Mouse (Mus musculus) forebrain, embryonic 13.5 days (tissue): Measurements from ENCODE around the gene Cpne5. TPM values are rescaled to one million over a fixed set of nuclear protein-coding genes. Genes with fewer than 3 reads are reported as not detected.

Experiments used
- ATAC-seq: fragments of 200-750 bp; cut with Nextera tagmentation; 2 replicates; pipeline ENCODE4 v1.8.0; 2017
- H3K27ac ChIP-seq: fragments of 300-500 bp; sonication (generic); 2 replicates; pipeline ENCODE4 v1.5.1; 2015; ENCODE audit warnings: inconsistent platforms, mild to moderate bottlenecking, moderate library complexity
- H3K27me3 ChIP-seq: fragments of 300-500 bp; sonication (generic); 2 replicates; pipeline ENCODE4 v1.6.1; 2015; ENCODE audit warnings: mild to moderate bottlenecking, inconsistent platforms
- H3K36me3 ChIP-seq: fragments of 300-500 bp; sonication (generic); 2 replicates; pipeline ENCODE4 v1.6.1; 2015; ENCODE audit warnings: mild to moderate bottlenecking, inconsistent platforms; ENCODE audit not compliant: poor library complexity, severe bottlenecking
- H3K4me1 ChIP-seq: fragments of 300-500 bp; sonication (generic); 2 replicates; pipeline ENCODE4 v1.6.1; 2015; ENCODE audit warnings: inconsistent platforms
- H3K4me2 ChIP-seq: fragments of 300-500 bp; sonication (generic); 2 replicates; pipeline ENCODE4 v1.6.1; 2015; ENCODE audit warnings: inconsistent platforms, mild to moderate bottlenecking, moderate library complexity
- H3K4me3 ChIP-seq: fragments of 300-500 bp; sonication (generic); 2 replicates; pipeline ENCODE4 v1.5.1; 2015; ENCODE audit warnings: mild to moderate bottlenecking, inconsistent platforms
- H3K9ac ChIP-seq: fragments of 300-500 bp; sonication (generic); 2 replicates; pipeline ENCODE4 v1.6.1; 2015; ENCODE audit warnings: mild to moderate bottlenecking, inconsistent platforms
- H3K9me3 ChIP-seq: fragments of 300-500 bp; sonication (generic); replicated peaks from 2 replicates; pipeline ENCODE4 v1.6.1; 2016; ENCODE audit warnings: inconsistent platforms
- WGBS: fragments of 180-500 bp; shearing (Covaris S2); methylation state at CpG from one replicate; pipeline ENCODE4 v1.1.7; 2015; 5-methylcytosine and 5-hydroxymethylcytosine counted together
- polyA plus RNA-seq: library from polyadenylated mRNA; unstranded; fragments of >200 nt; fragmentation: Nextera tagmentation; extraction: Ambion mirVana; gene quantifications from 2 replicates; pipeline ENCODE4 v1.2.1, GENCODE M21; 2015

Gene Cpne5
- polyA plus RNA-seq, 1 experiment from 2014 or later: 13.0 TPM

- Histone ChIP-seq H3K27me3 (no peaks in the 10 kb centered on the region), H3K9me3 (no peaks in the 10 kb centered on the region), H3K4me3 (peak overlapping the region; percentile 87), H3K27ac (peak overlapping the region; percentile 99; the same call in 1 of the 2 replicates), H3K4me2 (peak overlapping the region; percentile 80), H3K36me3 (peaks cover 20% of the 10 kb centered on the region), H3K4me1 (peaks cover 50% of the 10 kb centered on the region), H3K9ac (peak overlapping the region; percentile 87)
- ATAC-seq: no peak
- WGBS: 82% methylated on average over 5 of the region's 5 CpGs
Measured at GRCm38 (mm10) chr17:29264760-29265159, 26.8 kb upstream of the Cpne5 start.

- peaks cover 24% of the 10 kb centered on the region for H3K36me3 ChIP-seq
- ATAC-seq: peak; percentile 69
- peaks cover 47% of the 10 kb centered on the region for H3K4me1 ChIP-seq
- H3K4me3 ChIP-seq: peak within 1 kb of the TSS; percentile 87
- H3K27me3 ChIP-seq: no peaks in the 10 kb centered on the region
- H3K9ac ChIP-seq: peak within 1 kb of the TSS; percentile 87
- peak within 1 kb of the TSS; percentile 99 for H3K27ac ChIP-seq
- peak within 1 kb of the TSS; percentile 80 for H3K4me2 ChIP-seq
- H3K9me3 ChIP-seq: no peaks in the 10 kb centered on the region
- 6% methylated on average over 38 of the region's 38 CpGs for WGBS
Measured at GRCm38 (mm10) chr17:29263840-29264633, 26.1 kb upstream of the Cpne5 start, which contains the start of gene Ppil1. Gene Ppil1 (minus strand): TSS chr17:29264186.

GRCm38 (mm10) chr17:29263417-29263816, 25.4 kb upstream of the Cpne5 start:
- Histone ChIP-seq H3K9me3 (no peaks in the 10 kb centered on the region), H3K4me2 (peak overlapping the region; percentile 80), H3K36me3 (peaks cover 30% of the 10 kb centered on the region), H3K27me3 (no peaks in the 10 kb centered on the region), H3K4me3 (peak overlapping the region; percentile 87), H3K9ac (peak overlapping the region; percentile 87), H3K4me1 (peaks cover 47% of the 10 kb centered on the region), H3K27ac (peak overlapping the region; percentile 99)
- ATAC-seq: peak; percentile 46
- 1% methylated on average over 14 of the region's 14 CpGs for WGBS

- H3K4me3 ChIP-seq: peak overlapping the region; percentile 87
- no peaks in the 10 kb centered on the region for H3K27me3 ChIP-seq
- WGBS: 46% methylated on average over 2 of the region's 2 CpGs
- H3K9me3 ChIP-seq: no peaks in the 10 kb centered on the region
- peaks cover 42% of the 10 kb centered on the region for H3K36me3 ChIP-seq
- peaks cover 43% of the 10 kb centered on the region for H3K4me1 ChIP-seq
- no peak for ATAC-seq
- peak overlapping the region; percentile 80 for H3K4me2 ChIP-seq
- H3K27ac ChIP-seq: no peak overlapping the region
- H3K9ac ChIP-seq: peak overlapping the region; percentile 87
Measured at GRCm38 (mm10) chr17:29262259-29262649, 24.3 kb upstream of the Cpne5 start.

GRCm38 (mm10) chr17:29261603-29262258, 23.8 kb upstream of the Cpne5 start:
- no peaks in the 10 kb centered on the region for H3K9me3 ChIP-seq
- 91% methylated on average over 22 of the region's 22 CpGs for WGBS
- H3K36me3 ChIP-seq: peaks cover 47% of the 10 kb centered on the region
- no peak overlapping the region for H3K27ac ChIP-seq
- H3K4me1 ChIP-seq: peaks cover 43% of the 10 kb centered on the region
- 0 out of 2 replicates have a peak overlapping the region, but pooled peaks have one; percentile 87 for H3K9ac ChIP-seq
- H3K4me2 ChIP-seq: peak overlapping the region; percentile 80
- ATAC-seq: no peak
- peak overlapping the region; percentile 87; the same call in 1 of the 2 replicates for H3K4me3 ChIP-seq
- H3K27me3 ChIP-seq: no peaks in the 10 kb centered on the region

GRCm38 (mm10) chr17:29260501-29260900, 22.5 kb upstream of the Cpne5 start:
- WGBS: 88% methylated on average over 15 of the region's 15 CpGs
- Histone ChIP-seq H3K4me3 (no peak overlapping the region), H3K27me3 (no peaks in the 10 kb centered on the region), H3K4me2 (no peak overlapping the region), H3K4me1 (peaks cover 43% of the 10 kb centered on the region), H3K9me3 (no peaks in the 10 kb centered on the region), H3K36me3 (peaks cover 59% of the 10 kb centered on the region), H3K27ac (no peak overlapping the region), H3K9ac (0 out of 2 replicates have a peak overlapping the region, but pooled peaks have one; percentile 30)
- ATAC-seq: no peak

GRCm38 (mm10) chr17:29259489-29259888, 21.5 kb upstream of the Cpne5 start:
- Histone ChIP-seq H3K27ac (no peak overlapping the region), H3K36me3 (peaks cover 61% of the 10 kb centered on the region), H3K9me3 (no peaks in the 10 kb centered on the region), H3K4me2 (no peak overlapping the region), H3K27me3 (no peaks in the 10 kb centered on the region), H3K4me1 (peaks cover 41% of the 10 kb centered on the region), H3K4me3 (no peak overlapping the region), H3K9ac (peak overlapping the region; percentile 38; the same call in 1 of the 2 replicates)
- WGBS: 4% methylated on average over 3 of the region's 3 CpGs
- ATAC-seq: peak; percentile 72

- Histone ChIP-seq H3K27ac (no peak overlapping the region), H3K4me2 (no peak overlapping the region), H3K27me3 (no peaks in the 10 kb centered on the region), H3K9ac (0 out of 2 replicates have a peak overlapping the region, but pooled peaks have one; percentile 38), H3K9me3 (no peaks in the 10 kb centered on the region), H3K4me3 (no peak overlapping the region), H3K36me3 (peaks cover 64% of the 10 kb centered on the region), H3K4me1 (peaks cover 37% of the 10 kb centered on the region)
- 92% methylated on average over 2 of the region's 2 CpGs for WGBS
- ATAC-seq: no peak
Measured at GRCm38 (mm10) chr17:29258921-29259320, 21.0 kb upstream of the Cpne5 start.

- no peaks in the 10 kb centered on the region for H3K27me3 ChIP-seq
- 89% methylated on average over 10 of the region's 10 CpGs for WGBS
- H3K9ac ChIP-seq: 0 out of 2 replicates have a peak overlapping the region, but pooled peaks have one; percentile 18
- no peak for ATAC-seq
- H3K9me3 ChIP-seq: no peaks in the 10 kb centered on the region
- peaks cover 34% of the 10 kb centered on the region for H3K4me1 ChIP-seq
- no peak overlapping the region for H3K4me3 ChIP-seq
- no peak overlapping the region for H3K27ac ChIP-seq
- no peak overlapping the region for H3K4me2 ChIP-seq
- peaks cover 69% of the 10 kb centered on the region for H3K36me3 ChIP-seq
Measured at GRCm38 (mm10) chr17:29258025-29258558, 20.1 kb upstream of the Cpne5 start.

- ATAC-seq: no peak
- Histone ChIP-seq H3K4me1 (peaks cover 34% of the 10 kb centered on the region), H3K27ac (no peak overlapping the region), H3K27me3 (no peaks in the 10 kb centered on the region), H3K9ac (0 out of 2 replicates have a peak overlapping the region, but pooled peaks have one; percentile 36), H3K4me2 (no peak overlapping the region), H3K36me3 (peaks cover 78% of the 10 kb centered on the region), H3K4me3 (no peak overlapping the region), H3K9me3 (no peaks in the 10 kb centered on the region)
- WGBS: 94% methylated on average over 10 of the region's 10 CpGs
Measured at GRCm38 (mm10) chr17:29257001-29257511, 19.1 kb upstream of the Cpne5 start.

- peaks cover 81% of the 10 kb centered on the region for H3K36me3 ChIP-seq
- no peak for ATAC-seq
- no peak overlapping the region for H3K27ac ChIP-seq
- no peak overlapping the region for H3K4me3 ChIP-seq
- 88% methylated on average over 6 of the region's 6 CpGs for WGBS
- H3K27me3 ChIP-seq: no peaks in the 10 kb centered on the region
- H3K9ac ChIP-seq: peak overlapping the region; percentile 36; the same call in 1 of the 2 replicates
- no peaks in the 10 kb centered on the region for H3K9me3 ChIP-seq
- H3K4me1 ChIP-seq: peaks cover 34% of the 10 kb centered on the region
- no peak overlapping the region for H3K4me2 ChIP-seq
Measured at GRCm38 (mm10) chr17:29256507-29256906, 18.5 kb upstream of the Cpne5 start.
